Mouse (Mus musculus) hindbrain, embryonic 12.5 days (tissue): ENCODE measurements at regions not wholly inside any gene's neighbourhood (a gene's known extent, or its start where the extent isn't known, plus 50 kb on each side); places are given as distances from the start of the nearest gene placed in this dataset.
A peak's percentile ranks its signal among the peaks of the same experiment; 100 is the strongest.

Experiments
- ATAC-seq: fragments of 200-750 bp; cut with Nextera tagmentation; 2 replicates; pipeline ENCODE4 v1.8.0; 2017; ENCODE audit warnings: moderate TSS enrichment; ENCODE audit not compliant: low FRiP score
- H3K27ac ChIP-seq: fragments of 300-500 bp; sonication (generic); 2 replicates; pipeline ENCODE4 v1.5.1; 2016; ENCODE audit warnings: mild to moderate bottlenecking
- H3K27me3 ChIP-seq: fragments of 300-500 bp; sonication (generic); 2 replicates; pipeline ENCODE4 v1.6.1; 2016; ENCODE audit warnings: mild to moderate bottlenecking
- H3K36me3 ChIP-seq: fragments of 300-500 bp; sonication (generic); 2 replicates; pipeline ENCODE4 v1.6.1; 2016; ENCODE audit warnings: mild to moderate bottlenecking
- H3K4me1 ChIP-seq: fragments of 300-500 bp; sonication (generic); 2 replicates; pipeline ENCODE4 v1.6.1; 2016
- H3K4me2 ChIP-seq: fragments of 300-500 bp; sonication (generic); replicated peaks from 2 replicates; pipeline ENCODE4 v1.6.1; 2016; ENCODE audit warnings: mild to moderate bottlenecking
- H3K4me3 ChIP-seq: fragments of 300-500 bp; sonication (generic); 2 replicates; pipeline ENCODE4 v1.5.1; 2016; ENCODE audit warnings: mild to moderate bottlenecking
- H3K9ac ChIP-seq: fragments of 300-500 bp; sonication (generic); 2 replicates; pipeline ENCODE4 v1.6.1; 2016; ENCODE audit warnings: mild to moderate bottlenecking, moderate library complexity
- H3K9me3 ChIP-seq: fragments of 300-500 bp; sonication (generic); replicated peaks from 2 replicates; pipeline ENCODE4 v1.6.1; 2016; ENCODE audit warnings: mild to moderate bottlenecking
- WGBS: fragments of 180-500 bp; shearing (Covaris S2); methylation state at CpG from one replicate; pipeline ENCODE4 v1.1.7; 2016; 5-methylcytosine and 5-hydroxymethylcytosine counted together

DNA sequence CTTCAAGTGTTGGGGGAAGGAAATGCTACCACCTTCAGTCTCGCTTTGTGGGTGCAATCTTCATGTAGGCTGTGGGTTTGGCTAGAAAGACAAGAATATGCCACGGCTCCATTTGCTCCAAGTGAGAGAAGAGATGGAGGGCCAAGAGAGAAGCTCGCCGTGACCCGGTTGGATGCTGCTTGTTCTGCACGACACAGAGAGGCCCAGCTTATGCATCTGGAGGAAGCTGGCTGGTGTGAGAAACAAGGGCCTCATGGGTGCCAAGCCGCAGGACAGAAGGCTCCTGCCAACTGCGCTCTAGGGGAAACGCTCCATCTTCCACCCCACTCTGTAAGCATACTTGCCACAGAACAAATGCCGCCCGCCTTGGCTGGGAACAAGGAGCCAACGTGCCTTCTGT is 351.0 kb upstream of the Myt1l start:
- 89% methylated on average over 12 of the region's 12 CpGs for WGBS
- no peak overlapping the region for H3K27ac ChIP-seq
- no peak for ATAC-seq

DNA sequence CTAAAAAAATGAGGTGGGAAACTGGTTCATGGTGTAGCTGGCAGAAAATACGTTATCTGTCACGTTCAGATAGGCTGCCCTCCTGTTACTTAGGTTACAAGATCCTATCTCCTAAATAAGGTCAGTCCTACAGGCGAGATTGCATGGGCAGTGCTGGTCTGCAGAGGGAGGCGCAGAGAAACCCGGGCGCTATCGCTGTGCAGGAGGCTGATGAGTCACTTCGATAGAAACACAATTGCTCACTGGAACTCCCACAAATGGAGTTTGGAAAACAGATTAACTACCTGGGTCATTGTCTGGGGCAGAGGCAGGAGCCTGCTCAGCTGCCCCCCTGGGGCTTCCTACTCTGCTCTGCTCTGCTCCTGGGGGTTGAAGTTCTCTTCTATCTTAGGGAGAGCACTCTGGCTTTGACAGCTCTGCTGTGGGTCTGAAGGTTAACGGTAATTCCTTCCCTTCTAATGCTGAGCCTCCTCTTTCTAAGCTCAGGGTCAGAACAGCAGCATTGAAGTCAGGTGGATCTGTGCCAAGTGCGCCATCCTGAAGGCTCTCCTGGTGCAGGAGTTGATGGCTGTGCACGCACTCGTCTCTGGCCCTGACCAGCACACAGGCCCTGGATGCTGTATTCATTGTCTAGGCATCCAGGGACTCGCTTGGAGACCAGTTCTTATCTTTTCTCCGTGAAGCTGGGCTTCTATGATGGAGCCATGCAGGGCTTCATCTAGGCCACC is 349.9 kb upstream of the Myt1l start:
- Histone ChIP-seq H3K4me2 (no peak overlapping the region), H3K36me3 (no peaks in the 10 kb centered on the region), H3K9me3 (no peaks in the 10 kb centered on the region), H3K9ac (no peak overlapping the region), H3K4me3 (no peak overlapping the region), H3K27me3 (no peaks in the 10 kb centered on the region), H3K27ac (no peak overlapping the region), H3K4me1 (peaks cover 8% of the 10 kb centered on the region; the same call in 1 of the 2 replicates)
- 70% methylated on average over 14 of the region's 14 CpGs for WGBS
- ATAC-seq, result no peak

More for the DNA sequence above, 351.0 kb upstream of the Myt1l start:
- Histone ChIP-seq H3K36me3 (no peaks in the 10 kb centered on the region), H3K9me3 (no peaks in the 10 kb centered on the region), H3K4me3 (no peak overlapping the region), H3K4me2 (no peak overlapping the region), H3K9ac (no peak overlapping the region), H3K27me3 (no peaks in the 10 kb centered on the region), H3K4me1 (peaks cover 8% of the 10 kb centered on the region; the same call in 1 of the 2 replicates)

DNA sequence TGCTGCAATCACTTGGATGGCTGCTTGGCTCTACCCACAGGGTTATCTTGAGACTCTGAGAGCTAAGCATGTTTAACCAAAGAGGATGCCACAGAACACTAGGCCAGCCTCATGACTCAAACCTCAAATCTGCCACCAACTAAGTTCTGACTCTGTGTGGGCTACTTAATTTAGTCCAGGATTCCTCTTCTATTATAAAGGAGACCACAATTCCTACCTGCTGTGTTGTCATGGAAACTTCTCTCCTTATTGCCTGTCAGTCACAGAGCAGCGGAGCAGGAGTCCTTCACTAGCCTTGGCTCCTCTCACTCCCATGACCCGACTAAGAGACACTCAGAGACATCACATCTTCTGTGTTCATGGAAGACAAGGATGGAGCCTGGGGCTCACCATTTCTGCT is 348.8 kb upstream of the Myt1l start:
- Histone ChIP-seq H3K9ac (no peak overlapping the region), H3K4me1 (peaks cover 8% of the 10 kb centered on the region; the same call in 1 of the 2 replicates), H3K27me3 (no peaks in the 10 kb centered on the region), H3K4me3 (no peak overlapping the region), H3K4me2 (no peak overlapping the region), H3K9me3 (no peaks in the 10 kb centered on the region), H3K36me3 (no peaks in the 10 kb centered on the region), H3K27ac (no peak overlapping the region)
- no peak for ATAC-seq
- 23% methylated on average over 2 of the region's 2 CpGs for WGBS

DNA sequence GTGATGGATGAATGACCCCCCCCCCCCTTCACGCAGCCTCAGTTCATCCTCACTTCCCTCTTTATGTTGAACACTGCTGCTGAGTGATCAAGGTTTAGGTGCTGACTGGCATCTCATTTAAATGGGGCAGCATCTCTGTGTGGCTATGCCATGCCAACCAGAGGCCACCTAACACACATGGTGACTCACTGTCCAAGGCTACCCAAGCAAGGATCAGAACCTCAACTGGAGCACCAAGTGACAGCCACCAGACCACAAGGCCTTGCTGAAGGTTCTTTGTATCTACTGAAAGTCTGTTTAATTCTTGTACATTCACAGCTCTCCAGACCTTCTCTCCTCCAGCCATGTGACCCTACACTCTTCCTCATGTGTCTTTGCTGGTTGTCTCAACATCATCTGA is 347.6 kb upstream of the Myt1l start:
- WGBS, result 73% methylated on average over 1 of the region's 1 CpGs
- no peak for ATAC-seq
- Histone ChIP-seq H3K9me3 (no peaks in the 10 kb centered on the region), H3K9ac (no peak overlapping the region), H3K27me3 (no peaks in the 10 kb centered on the region), H3K36me3 (no peaks in the 10 kb centered on the region), H3K4me2 (no peak overlapping the region), H3K27ac (no peak overlapping the region), H3K4me1 (peaks cover 8% of the 10 kb centered on the region; the same call in 1 of the 2 replicates), H3K4me3 (no peak overlapping the region)

DNA sequence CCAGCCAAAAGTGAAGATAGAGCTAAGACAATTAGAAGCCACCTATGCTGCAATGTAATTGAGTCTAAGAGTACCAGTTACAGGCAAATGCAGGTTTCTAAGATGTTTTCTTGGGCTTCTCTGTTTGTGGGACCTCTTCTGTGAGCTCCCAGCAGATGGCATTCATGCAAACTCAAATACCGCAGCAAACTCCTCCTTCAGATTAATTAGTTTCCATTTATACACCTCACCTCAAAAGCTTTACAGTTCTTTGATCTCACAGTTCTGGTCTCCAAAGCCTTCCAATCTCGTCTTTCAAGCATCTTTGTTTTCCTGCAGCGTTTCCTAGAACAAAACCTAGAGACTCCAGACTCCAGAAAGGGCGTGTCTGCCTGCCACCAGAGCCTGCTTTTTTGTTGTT is 340.6 kb upstream of the Myt1l start:
- H3K9me3 ChIP-seq, result no peaks in the 10 kb centered on the region
- H3K4me1 ChIP-seq, result no peaks in the 10 kb centered on the region
- WGBS, result 57% methylated on average over 4 of the region's 4 CpGs
- H3K36me3 ChIP-seq, result no peaks in the 10 kb centered on the region
- H3K9ac ChIP-seq, result no peak overlapping the region
- no peaks in the 10 kb centered on the region for H3K27me3 ChIP-seq
- no peak for ATAC-seq
- no peak overlapping the region for H3K4me2 ChIP-seq
- no peak overlapping the region for H3K4me3 ChIP-seq
- no peak overlapping the region for H3K27ac ChIP-seq

DNA sequence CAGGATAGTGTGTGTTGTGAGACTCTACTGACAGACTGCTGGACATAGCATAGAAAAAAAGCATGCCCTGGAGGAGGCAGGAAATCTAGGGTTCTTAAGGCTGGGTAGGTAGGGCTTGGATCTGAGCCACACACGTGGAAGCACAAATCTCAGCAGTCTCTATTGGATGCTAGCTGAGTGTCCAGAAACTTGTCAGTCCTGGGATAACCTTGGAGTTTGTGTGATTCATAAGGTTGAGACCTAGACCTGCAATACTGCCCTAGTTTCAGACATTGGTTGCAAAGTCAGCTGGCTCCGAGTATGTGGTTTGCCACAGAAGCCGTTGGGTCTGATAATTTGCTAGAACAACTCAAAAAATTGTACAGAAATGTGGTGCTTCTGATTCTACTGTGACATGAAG is 335.8 kb upstream of the Myt1l start:
- Histone ChIP-seq H3K9ac (no peak overlapping the region), H3K27me3 (no peaks in the 10 kb centered on the region), H3K36me3 (no peaks in the 10 kb centered on the region), H3K4me1 (no peaks in the 10 kb centered on the region), H3K9me3 (no peaks in the 10 kb centered on the region), H3K4me2 (no peak overlapping the region), H3K4me3 (no peak overlapping the region), H3K27ac (no peak overlapping the region)
- WGBS, result 86% methylated on average over 3 of the region's 3 CpGs
- no peak for ATAC-seq

DNA sequence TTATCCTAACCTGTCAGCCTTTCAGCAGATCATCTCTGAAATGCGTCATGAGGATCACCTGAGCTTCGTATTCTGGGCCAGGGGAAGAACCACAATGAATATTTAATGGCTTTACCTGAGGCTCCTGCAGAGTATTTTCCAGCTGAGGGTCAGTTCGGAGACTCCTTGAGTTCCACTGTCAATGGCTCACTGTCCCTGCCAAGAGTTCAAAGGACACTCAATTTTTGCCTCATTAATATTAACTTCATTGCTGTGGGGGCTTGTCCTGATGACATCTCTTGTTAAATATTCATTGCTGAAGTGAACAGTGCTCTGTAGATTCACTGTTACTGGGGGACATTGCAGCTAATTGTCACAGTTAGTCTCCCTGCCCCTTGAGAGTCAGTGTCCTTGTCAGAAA is 316.2 kb upstream of the Myt1l start:
- no peak overlapping the region for H3K9ac ChIP-seq
- H3K27me3 ChIP-seq, result no peaks in the 10 kb centered on the region
- 60% methylated on average over 3 of the region's 3 CpGs for WGBS
- no peaks in the 10 kb centered on the region for H3K9me3 ChIP-seq
- no peaks in the 10 kb centered on the region for H3K4me1 ChIP-seq
- ATAC-seq, result no peak
- H3K36me3 ChIP-seq, result no peaks in the 10 kb centered on the region
- no peak overlapping the region for H3K27ac ChIP-seq
- H3K4me2 ChIP-seq, result no peak overlapping the region
- no peak overlapping the region for H3K4me3 ChIP-seq

DNA sequence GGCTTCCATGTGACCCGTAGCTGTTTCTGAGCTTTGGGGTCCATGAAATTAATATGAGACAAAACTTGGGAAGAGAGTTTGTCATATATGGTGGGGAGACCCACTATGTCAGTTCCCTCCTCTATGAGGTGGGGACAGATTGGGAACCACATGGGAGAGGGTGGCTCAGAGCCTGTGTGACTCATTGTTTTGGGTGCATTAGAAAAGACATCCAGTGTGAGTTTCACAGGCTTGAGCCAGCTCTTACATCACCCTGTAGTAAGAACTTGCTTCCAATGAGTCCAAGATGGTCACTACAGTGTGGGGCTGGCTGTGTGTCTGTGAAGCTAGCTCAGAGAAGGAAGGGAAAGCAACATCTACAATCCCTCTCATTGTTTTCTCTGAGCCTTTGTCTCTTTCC is 314.6 kb upstream of the Myt1l start:
- no peak for ATAC-seq
- Histone ChIP-seq H3K9ac (no peak overlapping the region), H3K36me3 (no peaks in the 10 kb centered on the region), H3K4me1 (no peaks in the 10 kb centered on the region), H3K27me3 (no peaks in the 10 kb centered on the region), H3K27ac (no peak overlapping the region), H3K4me2 (no peak overlapping the region), H3K9me3 (no peaks in the 10 kb centered on the region), H3K4me3 (no peak overlapping the region)
- WGBS, result 83% methylated on average over 1 of the region's 1 CpGs

DNA sequence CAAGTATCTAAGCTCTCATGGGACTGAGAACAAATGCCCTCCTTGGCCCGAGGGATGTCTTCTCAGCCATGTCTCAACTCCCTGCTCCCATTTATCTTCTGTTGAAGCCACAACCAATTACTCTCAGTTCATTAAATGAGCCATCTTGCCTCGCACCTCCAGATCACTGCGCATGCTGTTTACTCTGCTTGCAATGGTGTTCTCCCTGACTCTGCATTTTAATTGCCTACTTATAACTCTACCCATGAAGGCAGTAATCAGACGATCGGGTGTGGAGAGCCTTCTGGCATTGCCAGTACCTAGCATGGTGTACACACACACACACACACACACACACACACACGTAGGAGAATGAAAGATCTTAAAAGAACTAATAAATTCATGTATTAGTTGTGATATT is 306.1 kb upstream of the Myt1l start:
- no peak for ATAC-seq
- WGBS, result 68% methylated on average over 6 of the region's 6 CpGs

DNA sequence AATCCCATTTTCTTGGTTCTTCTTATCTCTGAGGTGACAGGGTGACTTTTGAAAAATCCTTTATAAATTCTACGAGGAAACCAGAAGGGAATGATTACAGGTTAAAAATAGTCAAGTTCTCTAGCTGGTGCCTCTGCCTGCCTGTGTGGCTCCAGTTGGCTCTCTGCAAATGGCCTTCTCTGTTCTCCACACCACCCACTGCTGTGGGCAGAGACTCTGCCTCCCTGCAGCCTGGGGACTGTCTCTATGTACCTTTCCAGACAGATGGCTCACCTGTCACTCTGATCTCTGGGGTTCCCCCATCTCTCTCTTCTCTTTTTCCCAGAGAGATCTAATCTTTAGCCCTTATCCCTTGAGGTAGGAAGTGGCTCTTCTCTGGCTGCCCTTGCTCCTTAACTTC is 302.2 kb upstream of the Myt1l start:
- no peak for ATAC-seq
- no peaks in the 10 kb centered on the region for H3K27me3 ChIP-seq
- no peaks in the 10 kb centered on the region for H3K9me3 ChIP-seq
- H3K4me1 ChIP-seq, result no peaks in the 10 kb centered on the region
- H3K36me3 ChIP-seq, result no peaks in the 10 kb centered on the region
- H3K9ac ChIP-seq, result no peak overlapping the region
- H3K27ac ChIP-seq, result no peak overlapping the region
- no peak overlapping the region for H3K4me2 ChIP-seq
- WGBS, result 55% methylated on average over 1 of the region's 1 CpGs
- H3K4me3 ChIP-seq, result no peak overlapping the region

More for the DNA sequence above, 306.1 kb upstream of the Myt1l start:
- no peaks in the 10 kb centered on the region for H3K9me3 ChIP-seq
- H3K4me1 ChIP-seq, result no peaks in the 10 kb centered on the region
- H3K9ac ChIP-seq, result no peak overlapping the region
- H3K36me3 ChIP-seq, result no peaks in the 10 kb centered on the region
- H3K4me2 ChIP-seq, result no peak overlapping the region
- no peak overlapping the region for H3K4me3 ChIP-seq
- H3K27ac ChIP-seq, result no peak overlapping the region
- no peaks in the 10 kb centered on the region for H3K27me3 ChIP-seq

DNA sequence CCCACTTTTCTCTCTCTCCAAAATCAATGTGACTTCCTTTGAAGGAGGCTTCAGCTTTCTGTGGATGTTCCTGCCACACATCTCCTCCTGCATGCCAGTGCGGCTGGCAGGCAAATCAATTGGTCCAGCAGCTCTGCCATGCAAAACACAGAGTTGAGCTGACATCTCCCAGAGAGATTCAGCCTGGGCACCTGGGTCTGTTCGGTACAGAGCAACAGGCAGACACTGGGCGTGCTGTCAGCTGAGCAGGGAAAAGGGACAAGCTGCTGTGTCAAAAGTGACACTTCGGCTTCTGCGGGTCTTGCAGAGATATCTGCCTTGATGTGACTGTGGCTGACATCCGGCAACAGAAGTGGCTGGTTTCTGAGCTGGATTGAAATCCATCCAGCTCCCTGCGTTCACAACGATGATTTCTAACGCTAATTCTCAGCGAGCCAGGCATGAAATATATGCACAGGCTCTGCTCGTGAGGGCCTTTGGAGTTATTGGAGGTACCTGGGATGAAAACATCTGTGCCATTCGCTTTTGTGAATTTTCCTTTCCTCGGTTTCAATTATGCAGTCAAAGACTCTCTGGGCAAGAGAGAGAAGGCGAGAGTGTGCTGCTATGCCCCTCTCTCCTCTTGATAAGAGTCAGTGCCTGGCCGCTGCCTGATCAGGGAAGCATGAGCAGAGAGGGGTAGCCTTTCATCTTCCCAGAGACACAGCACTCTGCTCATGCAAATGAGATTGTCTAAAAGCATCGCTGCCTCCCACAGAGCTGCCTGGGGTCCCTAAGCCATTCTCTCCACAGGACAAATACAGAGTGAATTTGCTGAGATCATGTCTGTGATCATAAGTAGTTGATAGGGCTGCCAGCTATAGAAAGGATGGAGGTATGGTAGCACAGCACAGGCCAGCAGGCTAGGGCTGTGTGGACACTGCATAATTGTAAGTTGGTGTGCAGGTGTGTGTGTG is 295.4 kb upstream of the Myt1l start:
- Histone ChIP-seq H3K27ac (peak overlapping the region; percentile 74), H3K9ac (0 out of 2 replicates have a peak overlapping the region, but pooled peaks have one; percentile 23), H3K4me1 (peaks cover 24% of the 10 kb centered on the region), H3K36me3 (no peaks in the 10 kb centered on the region), H3K9me3 (no peaks in the 10 kb centered on the region), H3K4me2 (peak overlapping the region; percentile 39), H3K27me3 (no peaks in the 10 kb centered on the region), H3K4me3 (no peak overlapping the region)
- WGBS, result 17% methylated on average over 16 of the region's 16 CpGs
- peak; percentile 60; the same call in 1 of the 2 replicates for ATAC-seq

DNA sequence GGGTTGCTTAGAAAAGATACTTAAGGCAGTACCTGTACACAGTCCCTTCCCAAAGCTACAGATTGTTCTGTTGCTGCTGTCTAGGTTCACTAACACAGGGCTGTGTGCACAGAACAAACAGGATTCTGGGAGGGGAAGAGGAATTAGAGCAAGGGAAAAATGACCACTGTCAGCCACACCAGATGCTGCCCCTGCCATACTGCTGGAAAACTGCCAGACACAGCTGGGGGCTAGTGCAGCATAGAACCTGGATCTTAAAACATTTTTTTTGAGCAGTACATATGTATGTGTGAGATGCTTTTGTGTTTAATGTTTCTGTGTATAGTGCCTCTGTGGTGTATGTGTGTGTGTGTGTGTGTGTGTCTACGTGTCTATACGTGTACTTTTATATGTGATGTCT is 291.7 kb upstream of the Myt1l start:
- H3K4me3 ChIP-seq, result no peak overlapping the region
- peaks cover 42% of the 10 kb centered on the region for H3K4me1 ChIP-seq
- no peak overlapping the region for H3K27ac ChIP-seq
- H3K4me2 ChIP-seq, result no peak overlapping the region
- no peaks in the 10 kb centered on the region for H3K36me3 ChIP-seq
- no peak overlapping the region for H3K9ac ChIP-seq
- 90% methylated on average over 2 of the region's 2 CpGs for WGBS
- H3K9me3 ChIP-seq, result no peaks in the 10 kb centered on the region
- no peaks in the 10 kb centered on the region for H3K27me3 ChIP-seq
- ATAC-seq, result no peak
